Mouse (Mus musculus): ENCODE data around the gene Arl5c. TPM values are rescaled to one million over a fixed set of nuclear protein-coding genes. Genes with fewer than 3 reads are reported as not detected.
"Not testable (repeated sequence)": the region's sequence is repeated elsewhere in the genome, so short reads cannot be mapped to it uniquely, and the experiment has no call there.

The Arl5c gene
- polyA plus RNA-seq, 1 experiment from 2014 or later = 6.2 TPM

- no peak for ATAC-seq (ENCODE audit: low read depth)
- Histone ChIP-seq H3K4me3 (ENCODE audit: low read length) (no peak overlapping the region), H3K4me1 (replicated peaks; ENCODE audit: control insufficient read depth, insufficient read depth, low read length) (peaks cover 5% of the 10 kb centered on the region; the same call in 1 of the 2 replicates), H3K4me2 (ENCODE audit: low read depth, low read length) (no peak overlapping the region), H3K9ac (ENCODE audit: low read length) (no peak overlapping the region), H3K36me3 (ENCODE audit: control insufficient read depth, insufficient read depth, low read length) (no peaks in the 10 kb centered on the region), H3K9me3 (ENCODE audit: control insufficient read depth, low read length) (no peaks in the 10 kb centered on the region), H3K27me3 (ENCODE audit: control insufficient read depth, insufficient read depth, low read depth, low read length) (no peaks in the 10 kb centered on the region), H3K27ac (ENCODE audit: low read length) (no peak overlapping the region)
- 75% methylated on average over 1 of the region's 1 CpGs for WGBS
Observed at GRCm38 (mm10) chr11:97952367-97953006, 43.5 kb downstream of the Arl5c start.

GRCm38 (mm10) chr11:97949703-97950475 lies 46.1 kb downstream of the Arl5c start:
- ATAC-seq (ENCODE audit: low read depth) = no peak
- Histone ChIP-seq H3K9ac (ENCODE audit: low read length) (no peak overlapping the region), H3K36me3 (ENCODE audit: control insufficient read depth, insufficient read depth, low read length) (no peaks in the 10 kb centered on the region), H3K4me3 (ENCODE audit: low read length) (no peak overlapping the region), H3K9me3 (ENCODE audit: control insufficient read depth, low read length) (no peaks in the 10 kb centered on the region), H3K4me2 (ENCODE audit: low read depth, low read length) (no peak overlapping the region), H3K27ac (ENCODE audit: low read length) (no peak overlapping the region), H3K27me3 (ENCODE audit: control insufficient read depth, insufficient read depth, low read depth, low read length) (no peaks in the 10 kb centered on the region), H3K4me1 (replicated peaks; ENCODE audit: control insufficient read depth, insufficient read depth, low read length) (peaks cover 5% of the 10 kb centered on the region; the same call in 1 of the 2 replicates)
- WGBS = 46% methylated on average over 20 of the region's 20 CpGs

- H3K4me1 ChIP-seq (replicated peaks; ENCODE audit: control insufficient read depth, insufficient read depth, low read length) = no peaks in the 10 kb centered on the region
- no peak overlapping the region for H3K4me2 ChIP-seq (ENCODE audit: low read depth, low read length)
- ATAC-seq (ENCODE audit: low read depth) = peak; percentile 47; the same call in 1 of the 2 replicates
- no peak overlapping the region for H3K27ac ChIP-seq (ENCODE audit: low read length)
- H3K4me3 ChIP-seq (ENCODE audit: low read length) = no peak overlapping the region
- WGBS = 11% methylated on average over 7 of the region's 7 CpGs
- H3K9ac ChIP-seq (ENCODE audit: low read length) = no peak overlapping the region
- no peaks in the 10 kb centered on the region for H3K27me3 ChIP-seq (ENCODE audit: control insufficient read depth, insufficient read depth, low read depth, low read length)
- no peaks in the 10 kb centered on the region for H3K9me3 ChIP-seq (ENCODE audit: control insufficient read depth, low read length)
- H3K36me3 ChIP-seq (ENCODE audit: control insufficient read depth, insufficient read depth, low read length) = no peaks in the 10 kb centered on the region
Observed at GRCm38 (mm10) chr11:97947426-97947825, 48.6 kb downstream of the Arl5c start.

- not testable (repeated sequence) for H3K4me2 ChIP-seq (ENCODE audit: low read depth, low read length); H3K27ac ChIP-seq (ENCODE audit: low read length); H3K36me3 ChIP-seq (ENCODE audit: control insufficient read depth, insufficient read depth, low read length); ATAC-seq (ENCODE audit: low read depth); H3K9ac ChIP-seq (ENCODE audit: low read length); H3K4me3 ChIP-seq (ENCODE audit: low read length); H3K9me3 ChIP-seq (ENCODE audit: control insufficient read depth, low read length); H3K4me1 ChIP-seq (replicated peaks; ENCODE audit: control insufficient read depth, insufficient read depth, low read length); H3K27me3 ChIP-seq (ENCODE audit: control insufficient read depth, insufficient read depth, low read depth, low read length)
- WGBS = 86% methylated on average over 7 of the region's 7 CpGs
Observed at GRCm38 (mm10) chr11:97945738-97946289, 50.2 kb downstream of the Arl5c start.

- Histone ChIP-seq H3K4me1 (replicated peaks; ENCODE audit: control insufficient read depth, insufficient read depth, low read length) (no peaks in the 10 kb centered on the region), H3K9me3 (ENCODE audit: control insufficient read depth, low read length) (no peaks in the 10 kb centered on the region), H3K36me3 (ENCODE audit: control insufficient read depth, insufficient read depth, low read length) (no peaks in the 10 kb centered on the region), H3K27ac (ENCODE audit: low read length) (no peak overlapping the region), H3K9ac (ENCODE audit: low read length) (no peak overlapping the region), H3K4me2 (ENCODE audit: low read depth, low read length) (no peak overlapping the region), H3K27me3 (ENCODE audit: control insufficient read depth, insufficient read depth, low read depth, low read length) (no peaks in the 10 kb centered on the region), H3K4me3 (ENCODE audit: low read length) (no peak overlapping the region)
- 76% methylated on average over 10 of the region's 10 CpGs for WGBS
- ATAC-seq (ENCODE audit: low read depth) = no peak
Observed at GRCm38 (mm10) chr11:97945031-97945430, 51.0 kb downstream of the Arl5c start.

- 72% methylated on average over 5 of the region's 5 CpGs for WGBS
- no peak overlapping the region for H3K9ac ChIP-seq (ENCODE audit: low read length)
- no peak for ATAC-seq (ENCODE audit: low read depth)
Observed at GRCm38 (mm10) chr11:97943256-97943655, 52.7 kb downstream of the Arl5c start.

GRCm38 (mm10) chr11:97942420-97943111 lies 53.4 kb downstream of the Arl5c start:
- H3K4me1 ChIP-seq (replicated peaks; ENCODE audit: control insufficient read depth, insufficient read depth, low read length) = no peaks in the 10 kb centered on the region
- H3K36me3 ChIP-seq (ENCODE audit: control insufficient read depth, insufficient read depth, low read length) = no peaks in the 10 kb centered on the region
- no peak overlapping the region for H3K4me3 ChIP-seq (ENCODE audit: low read length)
- no peak for ATAC-seq (ENCODE audit: low read depth)
- no peaks in the 10 kb centered on the region for H3K9me3 ChIP-seq (ENCODE audit: control insufficient read depth, low read length)
- 74% methylated on average over 15 of the region's 15 CpGs for WGBS
- no peak overlapping the region for H3K9ac ChIP-seq (ENCODE audit: low read length)
- H3K4me2 ChIP-seq (ENCODE audit: low read depth, low read length) = no peak overlapping the region
- no peak overlapping the region for H3K27ac ChIP-seq (ENCODE audit: low read length)
- no peaks in the 10 kb centered on the region for H3K27me3 ChIP-seq (ENCODE audit: control insufficient read depth, insufficient read depth, low read depth, low read length)

More at GRCm38 (mm10) chr11:97943256-97943655, 52.7 kb downstream of the Arl5c start:
- H3K4me1 ChIP-seq (replicated peaks; ENCODE audit: control insufficient read depth, insufficient read depth, low read length) = no peaks in the 10 kb centered on the region
- H3K9me3 ChIP-seq (ENCODE audit: control insufficient read depth, low read length) = no peaks in the 10 kb centered on the region
- no peak overlapping the region for H3K4me2 ChIP-seq (ENCODE audit: low read depth, low read length)
- H3K27me3 ChIP-seq (ENCODE audit: control insufficient read depth, insufficient read depth, low read depth, low read length) = no peaks in the 10 kb centered on the region
- H3K36me3 ChIP-seq (ENCODE audit: control insufficient read depth, insufficient read depth, low read length) = no peaks in the 10 kb centered on the region
- no peak overlapping the region for H3K4me3 ChIP-seq (ENCODE audit: low read length)
- no peak overlapping the region for H3K27ac ChIP-seq (ENCODE audit: low read length)
